Mouse (Mus musculus): ENCODE data around the gene Itpripl2. TPM values are rescaled to one million over a fixed set of nuclear protein-coding genes. Genes with fewer than 3 reads are reported as not detected.

Gene Itpripl2
- polyA plus RNA-seq, 1 experiment = 7.2 TPM

DNA sequence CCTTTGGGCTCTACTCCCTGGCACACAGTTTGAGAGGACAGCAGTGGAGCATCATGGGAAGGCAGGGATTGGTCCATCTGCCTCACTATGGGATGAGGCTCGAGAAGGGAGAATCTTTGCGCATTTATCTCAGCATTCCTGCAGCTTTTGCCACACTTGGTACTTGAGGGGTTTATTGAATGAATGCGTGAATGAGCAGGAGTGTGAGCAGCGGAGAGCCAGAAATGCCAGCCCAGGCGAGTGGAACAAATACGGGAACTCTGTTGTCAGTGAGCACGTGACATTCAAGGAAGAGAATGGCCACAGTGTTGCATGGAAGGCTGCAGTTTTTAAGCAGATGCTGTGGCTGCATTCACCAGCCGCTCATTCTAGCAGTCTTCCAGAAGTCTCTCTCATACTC, 10.6 kb upstream of the Itpripl2 start:
- H3K4me3 ChIP-seq (ENCODE audit: low read depth, low read length) = no peak overlapping the region
- H3K9me3 ChIP-seq (replicated peaks; ENCODE audit: control insufficient read depth, insufficient read depth, low read length, poor library complexity, severe bottlenecking) = no peaks in the 10 kb centered on the region; the same call in 1 of the 2 replicates
- H3K36me3 ChIP-seq (ENCODE audit: control insufficient read depth, insufficient read depth, low read length, poor library complexity, severe bottlenecking) = no peaks in the 10 kb centered on the region
- TF ChIP-seq EP300 (IDR thresholded peaks at IDR 0.05; ENCODE audit: insufficient read depth, low read depth, low read length) (no peak), CTCF (IDR thresholded peaks at IDR 0.05; ENCODE audit: low read depth, low read length) (no peak), POLR2A (IDR thresholded peaks at IDR 0.05; ENCODE audit: insufficient read depth, low read length) (no peak)
- H3K4me1 ChIP-seq (ENCODE audit: control insufficient read depth, insufficient read depth, low read length) = no peaks in the 10 kb centered on the region
- no peak overlapping the region for H3K27ac ChIP-seq (ENCODE audit: insufficient read depth, low read length)
- no peak overlapping the region for H3K9ac ChIP-seq (ENCODE audit: low read depth, poor library complexity, severe bottlenecking)
- no peaks in the 10 kb centered on the region for H3K27me3 ChIP-seq (ENCODE audit: control insufficient read depth, insufficient read depth, low read length, poor library complexity, severe bottlenecking)

DNA sequence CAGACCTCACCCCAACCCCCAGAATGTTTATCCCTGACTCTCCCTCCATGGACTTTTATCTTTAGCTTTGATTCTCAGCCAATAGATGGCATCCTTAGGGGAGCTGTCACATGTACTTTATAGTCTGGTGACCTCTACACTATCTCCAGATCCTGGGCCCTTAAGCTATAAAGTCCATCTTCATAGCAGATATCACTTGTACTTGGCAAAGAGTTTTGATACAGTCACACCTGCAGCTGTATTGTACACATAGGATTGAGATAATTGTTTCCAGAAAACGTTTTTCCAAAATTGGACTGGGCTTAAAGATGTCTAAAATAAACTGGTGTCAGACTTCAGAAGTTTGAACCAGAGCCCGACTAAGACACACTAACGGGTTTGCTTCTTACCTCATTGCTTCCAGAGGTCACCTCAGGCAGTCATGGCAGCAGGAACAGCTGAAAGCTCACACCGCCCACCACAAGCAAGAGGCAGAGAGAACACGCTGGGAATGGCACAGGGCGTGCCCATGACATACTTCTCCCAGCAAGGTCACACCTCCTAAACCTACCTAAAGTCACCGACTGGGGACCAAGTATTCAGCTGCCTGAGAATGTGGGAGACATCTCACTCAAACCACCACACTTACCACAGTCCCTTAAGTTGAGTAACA, 8.1 kb upstream of the Itpripl2 start:
- Histone ChIP-seq H3K4me1 (ENCODE audit: control insufficient read depth, insufficient read depth, low read length) (no peaks in the 10 kb centered on the region), H3K4me3 (ENCODE audit: low read depth, low read length) (no peak overlapping the region), H3K9me3 (replicated peaks; ENCODE audit: control insufficient read depth, insufficient read depth, low read length, poor library complexity, severe bottlenecking) (no peaks in the 10 kb centered on the region; the same call in 1 of the 2 replicates), H3K36me3 (ENCODE audit: control insufficient read depth, insufficient read depth, low read length, poor library complexity, severe bottlenecking) (no peaks in the 10 kb centered on the region), H3K27me3 (ENCODE audit: control insufficient read depth, insufficient read depth, low read length, poor library complexity, severe bottlenecking) (no peaks in the 10 kb centered on the region), H3K9ac (ENCODE audit: low read depth, poor library complexity, severe bottlenecking) (no peak overlapping the region), H3K27ac (ENCODE audit: insufficient read depth, low read length) (no peak overlapping the region)
- TF ChIP-seq EP300 (IDR thresholded peaks at IDR 0.05; ENCODE audit: insufficient read depth, low read depth, low read length) (no peak), POLR2A (IDR thresholded peaks at IDR 0.05; ENCODE audit: insufficient read depth, low read length) (no peak), CTCF (IDR thresholded peaks at IDR 0.05; ENCODE audit: low read depth, low read length) (no peak)

DNA sequence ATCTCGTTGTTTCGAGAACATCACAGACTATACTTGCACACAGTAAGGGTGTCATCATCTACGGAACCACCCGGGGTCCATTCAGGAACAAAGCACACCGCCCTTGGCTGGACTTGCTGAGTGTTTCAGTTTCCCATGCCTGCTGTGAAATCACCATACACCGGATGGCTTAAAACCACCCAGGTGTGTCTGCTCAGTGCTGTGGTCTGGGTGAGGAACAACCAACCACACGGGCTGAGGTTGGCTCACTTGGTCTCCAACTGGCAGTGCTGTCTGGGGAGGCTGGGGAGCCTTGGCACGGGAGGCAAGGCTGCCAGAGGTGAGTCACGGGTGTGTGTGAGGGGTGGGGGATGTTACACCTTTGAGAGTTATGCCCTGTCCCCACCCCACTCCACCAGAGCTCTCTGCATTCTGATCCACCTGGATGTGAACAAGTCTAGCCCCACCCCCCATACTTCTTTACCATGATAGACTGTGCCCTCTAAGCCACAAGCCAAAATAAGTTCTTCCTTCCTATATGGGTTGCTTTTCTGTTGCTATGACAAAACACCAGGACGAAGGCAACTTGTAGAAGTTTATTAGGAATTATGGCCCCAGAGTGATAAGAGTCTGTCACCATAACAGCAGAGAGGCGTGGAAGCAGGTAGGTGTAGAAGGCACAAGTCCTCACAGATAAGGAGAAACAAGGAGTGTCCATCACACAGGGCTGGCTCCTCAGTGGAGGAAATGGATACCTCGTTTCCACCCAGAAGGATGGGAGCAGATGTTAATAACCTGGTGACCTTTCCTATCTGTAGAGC, 7.4 kb upstream of the Itpripl2 start:
- Histone ChIP-seq H3K36me3 (ENCODE audit: control insufficient read depth, insufficient read depth, low read length, poor library complexity, severe bottlenecking) (no peaks in the 10 kb centered on the region), H3K4me3 (ENCODE audit: low read depth, low read length) (no peak overlapping the region), H3K27ac (ENCODE audit: insufficient read depth, low read length) (no peak overlapping the region), H3K9me3 (replicated peaks; ENCODE audit: control insufficient read depth, insufficient read depth, low read length, poor library complexity, severe bottlenecking) (no peaks in the 10 kb centered on the region; the same call in 1 of the 2 replicates), H3K27me3 (ENCODE audit: control insufficient read depth, insufficient read depth, low read length, poor library complexity, severe bottlenecking) (no peaks in the 10 kb centered on the region), H3K9ac (ENCODE audit: low read depth, poor library complexity, severe bottlenecking) (no peak overlapping the region), H3K4me1 (ENCODE audit: control insufficient read depth, insufficient read depth, low read length) (no peaks in the 10 kb centered on the region)
- TF ChIP-seq CTCF (IDR thresholded peaks at IDR 0.05; ENCODE audit: low read depth, low read length) (no peak), POLR2A (IDR thresholded peaks at IDR 0.05; ENCODE audit: insufficient read depth, low read length) (no peak), EP300 (IDR thresholded peaks at IDR 0.05; ENCODE audit: insufficient read depth, low read depth, low read length) (no peak)

DNA sequence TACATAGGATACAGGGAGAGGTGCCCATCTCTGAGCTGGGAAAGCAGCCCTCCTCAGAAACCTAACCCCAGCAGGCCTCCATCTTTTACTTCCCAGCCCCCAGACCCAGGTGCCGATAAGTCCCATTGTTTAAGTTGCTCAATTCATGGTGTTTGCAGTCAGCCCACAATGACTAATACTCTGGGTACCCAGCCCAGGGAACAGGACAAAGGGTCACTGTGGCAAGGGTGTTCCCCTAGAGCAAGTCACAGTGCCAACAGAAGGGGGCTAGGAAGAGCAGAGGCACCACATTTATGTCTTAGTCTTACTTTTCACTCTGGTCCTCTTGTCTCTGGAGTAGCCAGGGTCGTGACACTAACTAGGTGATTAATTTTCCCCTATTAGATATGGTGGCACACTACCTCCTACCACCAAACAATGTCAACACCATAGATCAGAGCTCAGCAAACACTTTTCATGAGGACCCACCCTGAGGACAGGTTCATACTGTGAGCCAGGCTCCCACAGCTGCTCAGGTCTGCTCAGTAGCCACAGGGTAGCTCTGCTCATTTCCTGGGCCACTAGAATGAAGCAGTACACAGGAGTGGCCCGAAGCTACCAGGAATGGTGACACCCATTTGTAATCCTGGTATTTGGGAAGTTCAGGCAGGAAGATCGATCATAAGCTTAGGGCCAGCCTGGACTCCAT, 3.3 kb upstream of the Itpripl2 start:
- H3K9me3 ChIP-seq (replicated peaks; ENCODE audit: control insufficient read depth, insufficient read depth, low read length, poor library complexity, severe bottlenecking) = no peaks in the 10 kb centered on the region; the same call in 1 of the 2 replicates
- H3K4me3 ChIP-seq (ENCODE audit: low read depth, low read length) = no peak overlapping the region
- no peak overlapping the region for H3K9ac ChIP-seq (ENCODE audit: low read depth, poor library complexity, severe bottlenecking)
- no peaks in the 10 kb centered on the region for H3K36me3 ChIP-seq (ENCODE audit: control insufficient read depth, insufficient read depth, low read length, poor library complexity, severe bottlenecking)
- no peak overlapping the region for H3K27ac ChIP-seq (ENCODE audit: insufficient read depth, low read length)
- no peaks in the 10 kb centered on the region for H3K4me1 ChIP-seq (ENCODE audit: control insufficient read depth, insufficient read depth, low read length)
- H3K27me3 ChIP-seq (ENCODE audit: control insufficient read depth, insufficient read depth, low read length, poor library complexity, severe bottlenecking) = no peaks in the 10 kb centered on the region
- no peak for TF ChIP-seq CTCF (IDR thresholded peaks at IDR 0.05; ENCODE audit: low read depth, low read length)
- TF ChIP-seq EP300 (IDR thresholded peaks at IDR 0.05; ENCODE audit: insufficient read depth, low read depth, low read length) = no peak
- no peak for TF ChIP-seq POLR2A (IDR thresholded peaks at IDR 0.05; ENCODE audit: insufficient read depth, low read length)

DNA sequence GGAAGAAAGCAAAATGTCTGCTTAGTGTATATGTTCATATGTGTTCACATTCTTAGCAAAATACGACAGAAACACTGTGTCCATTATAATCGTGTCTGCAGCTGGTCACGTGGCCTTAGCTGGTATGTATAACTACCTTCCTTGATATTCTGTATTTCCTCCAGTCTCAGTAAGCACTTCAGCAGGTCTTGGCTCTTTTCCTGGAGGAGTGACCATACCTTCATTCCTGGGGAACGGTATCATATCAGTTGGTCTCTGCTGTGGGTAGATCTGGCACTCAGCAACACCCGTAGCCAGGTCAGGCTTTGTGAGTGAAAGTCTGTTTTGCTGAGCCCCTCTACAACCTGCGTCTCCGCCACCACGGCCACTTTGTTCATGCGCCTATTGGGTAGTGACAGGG, 2.1 kb upstream of the Itpripl2 start:
- Histone ChIP-seq H3K36me3 (ENCODE audit: control insufficient read depth, insufficient read depth, low read length, poor library complexity, severe bottlenecking) (no peaks in the 10 kb centered on the region), H3K4me3 (ENCODE audit: low read depth, low read length) (no peak overlapping the region), H3K9me3 (replicated peaks; ENCODE audit: control insufficient read depth, insufficient read depth, low read length, poor library complexity, severe bottlenecking) (no peaks in the 10 kb centered on the region; the same call in 1 of the 2 replicates), H3K27ac (ENCODE audit: insufficient read depth, low read length) (no peak overlapping the region), H3K4me1 (ENCODE audit: control insufficient read depth, insufficient read depth, low read length) (no peaks in the 10 kb centered on the region), H3K27me3 (ENCODE audit: control insufficient read depth, insufficient read depth, low read length, poor library complexity, severe bottlenecking) (no peaks in the 10 kb centered on the region), H3K9ac (ENCODE audit: low read depth, poor library complexity, severe bottlenecking) (no peak overlapping the region)
- no peak for TF ChIP-seq CTCF (IDR thresholded peaks at IDR 0.05; ENCODE audit: low read depth, low read length)
- TF ChIP-seq POLR2A (IDR thresholded peaks at IDR 0.05; ENCODE audit: insufficient read depth, low read length) = no peak
- no peak for TF ChIP-seq EP300 (IDR thresholded peaks at IDR 0.05; ENCODE audit: insufficient read depth, low read depth, low read length)

Data from ES-Bruce4 (cell line).